Mouse (Mus musculus): Measurements from ENCODE around the gene 4933402N03Rik. TPM values are rescaled to one million over a fixed set of nuclear protein-coding genes. Genes with fewer than 3 reads are reported as not detected.

Gene 4933402N03Rik
- total and polyA plus RNA-seq, 2 experiments = not detected

DNA sequence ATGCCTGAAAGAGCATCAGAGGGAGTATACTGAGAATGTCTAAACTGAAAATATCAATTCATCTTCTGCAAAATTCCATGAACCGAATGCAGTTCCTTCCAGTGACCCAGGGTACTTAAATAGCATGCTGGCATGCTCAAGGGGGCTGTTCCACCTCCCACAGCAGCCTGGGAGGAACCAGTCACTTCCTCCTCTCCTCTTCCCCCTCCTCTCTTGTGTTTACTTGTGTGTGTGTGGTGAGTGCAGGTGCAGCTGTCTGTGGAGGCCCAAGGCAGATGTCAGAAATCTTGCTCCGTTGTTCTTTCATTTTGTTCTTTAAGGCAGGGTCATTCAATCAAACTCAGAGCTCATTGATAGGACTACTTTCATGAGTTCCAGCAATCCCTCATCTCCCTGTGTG, 23.0 kb upstream of the 4933402N03Rik start:
- no peaks in the 10 kb centered on the region for H3K79me2 ChIP-seq (ENCODE audit: control insufficient read depth, insufficient read depth, low read length)
- H3K9ac ChIP-seq (ENCODE audit: low read depth, low read length) = no peak overlapping the region
- no peaks in the 10 kb centered on the region for H3K36me3 ChIP-seq (ENCODE audit: control insufficient read depth, insufficient read depth, low read length)
- no peak overlapping the region for H3K4me3 ChIP-seq (ENCODE audit: insufficient read depth, low read depth, low read length)
- TF ChIP-seq POLR2A (IDR thresholded peaks at IDR 0.05; ENCODE audit: extremely low read depth, insufficient read depth, low read length) = no peak
- TF ChIP-seq CTCF (IDR thresholded peaks at IDR 0.05; ENCODE audit: low read depth, low read length) = no peak
- H3K4me1 ChIP-seq (ENCODE audit: control insufficient read depth, insufficient read depth, low read length) = no peaks in the 10 kb centered on the region
- WGBS = 41% methylated on average over 2 of the region's 2 CpGs
- H3K27ac ChIP-seq (replicated peaks; ENCODE audit: insufficient read depth, low read depth, low read length) = no peak overlapping the region
- DNase-seq (ENCODE audit: extremely low read depth, low read depth, low spot score) = no peak
- H3K27me3 ChIP-seq (ENCODE audit: control insufficient read depth, insufficient read depth, low read length) = no peaks in the 10 kb centered on the region

DNA sequence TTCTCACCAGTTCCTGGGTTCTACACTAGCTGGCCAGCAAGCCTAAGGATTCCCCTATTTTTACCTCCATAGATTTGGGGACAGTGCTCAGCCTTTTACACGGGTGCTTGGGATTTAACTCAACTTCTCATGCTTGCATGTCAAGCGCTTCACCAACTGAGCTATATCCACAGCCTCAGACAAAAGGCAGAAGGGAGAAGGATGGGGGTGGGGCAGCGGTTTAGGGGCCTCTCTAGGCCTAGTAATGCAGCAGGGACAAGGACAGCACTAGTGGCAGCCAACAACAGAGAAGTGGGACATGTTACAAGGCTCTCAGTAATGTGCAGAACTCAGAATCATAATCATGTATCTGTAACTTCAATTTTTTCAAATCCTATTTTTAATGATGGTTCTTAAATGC, 21.7 kb upstream of the 4933402N03Rik start:
- Histone ChIP-seq H3K27ac (replicated peaks; ENCODE audit: insufficient read depth, low read depth, low read length) (no peak overlapping the region), H3K4me3 (ENCODE audit: insufficient read depth, low read depth, low read length) (no peak overlapping the region), H3K4me1 (ENCODE audit: control insufficient read depth, insufficient read depth, low read length) (no peaks in the 10 kb centered on the region), H3K9ac (ENCODE audit: low read depth, low read length) (no peak overlapping the region), H3K36me3 (ENCODE audit: control insufficient read depth, insufficient read depth, low read length) (no peaks in the 10 kb centered on the region), H3K79me2 (ENCODE audit: control insufficient read depth, insufficient read depth, low read length) (no peaks in the 10 kb centered on the region), H3K27me3 (ENCODE audit: control insufficient read depth, insufficient read depth, low read length) (no peaks in the 10 kb centered on the region)
- DNase-seq (ENCODE audit: extremely low read depth, low read depth, low spot score) = no peak
- 74% methylated on average over 3 of the region's 3 CpGs for WGBS
- TF ChIP-seq CTCF (IDR thresholded peaks at IDR 0.05; ENCODE audit: low read depth, low read length) (no peak), POLR2A (IDR thresholded peaks at IDR 0.05; ENCODE audit: extremely low read depth, insufficient read depth, low read length) (no peak)

GRCm38 (mm10) chr7:131162251-131162650, 16.1 kb upstream of the 4933402N03Rik start:
- no peak overlapping the region for H3K9ac ChIP-seq (ENCODE audit: low read depth, low read length)
- TF ChIP-seq POLR2A (IDR thresholded peaks at IDR 0.05; ENCODE audit: extremely low read depth, insufficient read depth, low read length) (no peak), CTCF (IDR thresholded peaks at IDR 0.05; ENCODE audit: low read depth, low read length) (no peak)
- no peaks in the 10 kb centered on the region for H3K4me1 ChIP-seq (ENCODE audit: control insufficient read depth, insufficient read depth, low read length)
- H3K79me2 ChIP-seq (ENCODE audit: control insufficient read depth, insufficient read depth, low read length) = no peaks in the 10 kb centered on the region
- no peak overlapping the region for H3K27ac ChIP-seq (replicated peaks; ENCODE audit: insufficient read depth, low read depth, low read length)
- H3K4me3 ChIP-seq (ENCODE audit: insufficient read depth, low read depth, low read length) = no peak overlapping the region
- H3K27me3 ChIP-seq (ENCODE audit: control insufficient read depth, insufficient read depth, low read length) = no peaks in the 10 kb centered on the region
- no peak for DNase-seq (ENCODE audit: extremely low read depth, low read depth, low spot score)
- WGBS = 57% methylated on average over 7 of the region's 7 CpGs
- no peaks in the 10 kb centered on the region for H3K36me3 ChIP-seq (ENCODE audit: control insufficient read depth, insufficient read depth, low read length)

GRCm38 (mm10) chr7:131153044-131153443, 6.9 kb upstream of the 4933402N03Rik start:
- Histone ChIP-seq H3K27me3 (ENCODE audit: control insufficient read depth, insufficient read depth, low read length) (no peaks in the 10 kb centered on the region), H3K9ac (ENCODE audit: low read depth, low read length) (no peak overlapping the region), H3K79me2 (ENCODE audit: control insufficient read depth, insufficient read depth, low read length) (no peaks in the 10 kb centered on the region; the same call in 1 of the 2 replicates), H3K4me1 (ENCODE audit: control insufficient read depth, insufficient read depth, low read length) (no peaks in the 10 kb centered on the region), H3K36me3 (ENCODE audit: control insufficient read depth, insufficient read depth, low read length) (no peaks in the 10 kb centered on the region), H3K27ac (replicated peaks; ENCODE audit: insufficient read depth, low read depth, low read length) (no peak overlapping the region), H3K4me3 (ENCODE audit: insufficient read depth, low read depth, low read length) (no peak overlapping the region)
- DNase-seq (ENCODE audit: extremely low read depth, low read depth, low spot score) = no peak
- WGBS = 63% methylated on average over 5 of the region's 5 CpGs
- TF ChIP-seq CTCF (IDR thresholded peaks at IDR 0.05; ENCODE audit: low read depth, low read length) (no peak), POLR2A (IDR thresholded peaks at IDR 0.05; ENCODE audit: extremely low read depth, insufficient read depth, low read length) (no peak)

DNA sequence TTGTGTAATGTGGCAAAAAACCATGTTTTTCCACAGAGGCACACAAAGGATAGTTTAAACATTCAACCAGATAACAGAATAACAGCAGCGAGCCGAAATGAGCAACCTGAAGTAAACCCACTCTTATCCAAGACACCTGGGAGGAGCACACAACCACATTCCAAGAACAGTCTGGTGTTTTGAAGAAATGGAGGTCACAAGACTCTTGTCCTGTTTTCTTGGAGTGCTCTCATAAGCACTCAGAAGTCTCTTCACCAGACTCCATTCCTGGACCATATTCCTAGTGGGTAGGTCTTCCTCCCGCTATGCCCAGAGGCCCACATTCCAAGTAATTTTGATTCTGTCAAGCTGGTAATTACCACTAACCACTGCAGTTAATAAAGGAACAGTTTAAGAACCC, 4.1 kb upstream of the 4933402N03Rik start:
- Histone ChIP-seq H3K36me3 (ENCODE audit: control insufficient read depth, insufficient read depth, low read length) (no peaks in the 10 kb centered on the region), H3K79me2 (ENCODE audit: control insufficient read depth, insufficient read depth, low read length) (no peaks in the 10 kb centered on the region; the same call in 1 of the 2 replicates), H3K4me1 (ENCODE audit: control insufficient read depth, insufficient read depth, low read length) (no peaks in the 10 kb centered on the region), H3K9ac (ENCODE audit: low read depth, low read length) (no peak overlapping the region), H3K27ac (replicated peaks; ENCODE audit: insufficient read depth, low read depth, low read length) (no peak overlapping the region), H3K4me3 (ENCODE audit: insufficient read depth, low read depth, low read length) (no peak overlapping the region), H3K27me3 (ENCODE audit: control insufficient read depth, insufficient read depth, low read length) (no peaks in the 10 kb centered on the region)
- no peak for DNase-seq (ENCODE audit: extremely low read depth, low read depth, low spot score)
- WGBS = 78% methylated on average over 3 of the region's 3 CpGs
- TF ChIP-seq POLR2A (IDR thresholded peaks at IDR 0.05; ENCODE audit: extremely low read depth, insufficient read depth, low read length) (no peak), CTCF (IDR thresholded peaks at IDR 0.05; ENCODE audit: low read depth, low read length) (no peak)

GRCm38 (mm10) chr7:131133181-131133580, 12.9 kb downstream of the 4933402N03Rik start:
- Histone ChIP-seq H3K79me2 (ENCODE audit: control insufficient read depth, insufficient read depth, low read length) (no peaks in the 10 kb centered on the region), H3K4me3 (ENCODE audit: insufficient read depth, low read depth, low read length) (no peak overlapping the region), H3K4me1 (ENCODE audit: control insufficient read depth, insufficient read depth, low read length) (no peaks in the 10 kb centered on the region), H3K27me3 (ENCODE audit: control insufficient read depth, insufficient read depth, low read length) (no peaks in the 10 kb centered on the region; the same call in 1 of the 2 replicates), H3K36me3 (ENCODE audit: control insufficient read depth, insufficient read depth, low read length) (no peaks in the 10 kb centered on the region), H3K27ac (replicated peaks; ENCODE audit: insufficient read depth, low read depth, low read length) (no peak overlapping the region), H3K9ac (ENCODE audit: low read depth, low read length) (no peak overlapping the region)
- WGBS = 71% methylated on average over 3 of the region's 3 CpGs
- no peak for DNase-seq (ENCODE audit: extremely low read depth, low read depth, low spot score)
- TF ChIP-seq POLR2A (IDR thresholded peaks at IDR 0.05; ENCODE audit: extremely low read depth, insufficient read depth, low read length) (no peak), CTCF (IDR thresholded peaks at IDR 0.05; ENCODE audit: low read depth, low read length) (no peak)

All from liver, adult 2 months (tissue).